Mouse (Mus musculus) T-helper 1 cell (primary cell): ENCODE measurements at regions not wholly inside any gene's neighbourhood (a gene's known extent, or its start where the extent isn't known, plus 50 kb on each side); places are given as distances from the start of the nearest gene placed in this dataset.

Experiments used
- in situ Hi-C: fragments of 300-600 bp; cut with MboI, MseI; formaldehyde crosslinking; loops from one replicate; pipeline ENCODE4 v1.15.1; 2025; ENCODE audit warnings: high pct_unique_total_duplicates

GRCm38 (mm10) chr10:51397016-51397415 lies 83.4 kb upstream of the Gm49339 start:
- in situ Hi-C loops, result loop anchor here (10.0 kb wide), 1 partner anchor 788 kb away; no protein-coding TSS in a partner anchor

GRCm38 (mm10) chr10:51405141-51405540 lies 75.3 kb upstream of the Gm49339 start:
- in situ Hi-C loops, result loop anchor here (25.0 kb wide), 1 partner anchor 718 kb away; no protein-coding TSS in a partner anchor

- in situ Hi-C loops, result loop anchor here (10.0 to 25.0 kb wide), 2 partner anchors 508 to 725 kb away; no protein-coding TSS in a partner anchor
Observed at GRCm38 (mm10) chr10:51412795-51413194, 67.6 kb upstream of the Gm49339 start.

- in situ Hi-C loops, result loop anchor here (10.0 to 25.0 kb wide), 2 partner anchors 510 to 727 kb away; no protein-coding TSS in a partner anchor
Observed at GRCm38 (mm10) chr10:51414512-51414911, 65.9 kb upstream of the Gm49339 start.

- in situ Hi-C loops, result loop anchor here (10.0 to 25.0 kb wide), 2 partner anchors 512 to 729 kb away; no protein-coding TSS in a partner anchor
Observed at GRCm38 (mm10) chr10:51416723-51417122, 63.7 kb upstream of the Gm49339 start.

GRCm38 (mm10) chr10:51417221-51417911 lies 63.0 kb upstream of the Gm49339 start:
- in situ Hi-C loops, result loop anchor here (10.0 to 25.0 kb wide), 2 partner anchors 513 to 730 kb away; no protein-coding TSS in a partner anchor

GRCm38 (mm10) chr10:51418550-51418949 lies 61.9 kb upstream of the Gm49339 start:
- in situ Hi-C loops, result loop anchor here (10.0 to 25.0 kb wide), 2 partner anchors 514 to 731 kb away; no protein-coding TSS in a partner anchor

- in situ Hi-C loops, result loop anchor here (25.0 kb wide), 1 partner anchor 735 kb away; no protein-coding TSS in a partner anchor
Observed at GRCm38 (mm10) chr10:51422501-51422900, 57.9 kb upstream of the Gm49339 start.
